Comparison of ENCODE assay signal across 39 mouse cellular contexts in the genomic region with DNA sequence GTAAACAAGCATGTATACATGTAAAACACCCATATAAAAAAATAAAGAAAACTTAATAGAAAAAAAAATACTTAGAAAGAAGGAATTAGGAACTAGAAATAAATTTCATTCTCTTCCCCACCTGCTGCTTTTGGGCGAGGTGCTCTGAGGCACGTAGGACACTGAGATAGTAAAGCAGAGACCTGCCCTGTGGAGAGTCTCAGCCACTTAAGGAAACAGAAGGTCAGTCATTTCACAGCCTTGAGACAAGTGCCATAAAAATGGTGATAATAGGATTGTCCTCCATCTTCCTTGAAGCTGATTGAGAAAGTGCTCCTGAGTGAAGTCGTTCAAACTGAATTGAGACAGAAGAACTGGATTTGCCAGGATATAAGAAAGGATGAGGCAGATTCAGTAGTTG. TPM values are rescaled to one million over a fixed set of nuclear protein-coding genes. Genes with fewer than 3 reads are reported as not detected.
"Had no signal": no experiment of that assay in that cellular context is flagged by ENCODE, and none has a peak within 500 bp of the region (broad histone marks: within the 10 kb centered on the region; RNA-seq: fewer than 3 reads in every experiment).

No protein-coding gene starts in this region.

- H3K4me1 ChIP-seq: embryonic facial prominence, embryonic 10.5 days; embryonic facial prominence, embryonic 12.5 days; embryonic facial prominence, embryonic 13.5 days; embryonic facial prominence, embryonic 15.5 days; forebrain, embryonic 10.5 days; forebrain, embryonic 12.5 days; forebrain, embryonic 13.5 days; forebrain, embryonic 15.5 days had no signal

- H3K4me3 ChIP-seq: embryonic facial prominence, embryonic 10.5 days; embryonic facial prominence, embryonic 12.5 days; embryonic facial prominence, embryonic 13.5 days; embryonic facial prominence, embryonic 15.5 days; erythroblast, embryonic 14.5 days; forebrain, embryonic 10.5 days; forebrain, embryonic 12.5 days; forebrain, embryonic 13.5 days; forebrain, embryonic 15.5 days; gastrocnemius, adult 2 months had no signal

- H3K27me3 ChIP-seq: embryonic facial prominence, embryonic 12.5 days; embryonic facial prominence, embryonic 13.5 days; embryonic facial prominence, embryonic 15.5 days; forebrain, embryonic 12.5 days; forebrain, embryonic 13.5 days; forebrain, embryonic 15.5 days had no signal

- ATAC-seq: forebrain, embryonic 13.5 days; forebrain, embryonic 14.5 days; forebrain, embryonic 15.5 days; forebrain, embryonic 16.5 days; forebrain, postnatal 0 days had no signal

- H3K9me3 ChIP-seq: embryonic facial prominence, embryonic 10.5 days; embryonic facial prominence, embryonic 12.5 days; embryonic facial prominence, embryonic 13.5 days; embryonic facial prominence, embryonic 15.5 days; forebrain, embryonic 10.5 days; forebrain, embryonic 12.5 days; forebrain, embryonic 13.5 days; forebrain, embryonic 15.5 days had no signal

- H3K27ac ChIP-seq: embryonic facial prominence, embryonic 10.5 days; embryonic facial prominence, embryonic 12.5 days; embryonic facial prominence, embryonic 13.5 days; embryonic facial prominence, embryonic 15.5 days; forebrain, embryonic 10.5 days; forebrain, embryonic 12.5 days; forebrain, embryonic 13.5 days; forebrain, embryonic 15.5 days; gastrocnemius, adult 2 months had no signal

- H3K4me2 ChIP-seq: embryonic facial prominence, embryonic 12.5 days; embryonic facial prominence, embryonic 13.5 days; embryonic facial prominence, embryonic 15.5 days; forebrain, embryonic 12.5 days; forebrain, embryonic 13.5 days; forebrain, embryonic 15.5 days had no signal

- H3K9ac ChIP-seq: embryonic facial prominence, embryonic 12.5 days; embryonic facial prominence, embryonic 13.5 days; embryonic facial prominence, embryonic 15.5 days; forebrain, embryonic 12.5 days; forebrain, embryonic 13.5 days; forebrain, embryonic 15.5 days; forebrain, postnatal 0 days had no signal

- DNase-seq: cerebellum, adult 18-20 months; cerebellum, adult 2 months; cerebellum, adult 8-10 months; cerebellum, adult 9-10 months; cerebellum, adult 9-11 months; cerebellum, postnatal 10 days; cerebellum, postnatal 14 days; cerebellum, postnatal 25 days; cerebellum, postnatal 36 days; embryo, embryonic 11 days; forebrain, postnatal 0 days; gastrocnemius, adult 2 months; gastrocnemius, postnatal 10 days; gastrocnemius, postnatal 14 days; gastrocnemius, postnatal 36 days; heart, adult 11 months; heart, adult 18-20 months had no signal

- H3K36me3 ChIP-seq: embryonic facial prominence, embryonic 10.5 days; embryonic facial prominence, embryonic 12.5 days; embryonic facial prominence, embryonic 13.5 days; embryonic facial prominence, embryonic 15.5 days; forebrain, embryonic 10.5 days; forebrain, embryonic 12.5 days; forebrain, embryonic 15.5 days had no signal

RNA-seq across cellular contexts. Expression of gene Gm5269, which starts 12.6 kb away (rescaled TPM):
- total RNA-seq: common myeloid progenitor, adult 5-6 weeks; forebrain, postnatal 0 days; gastrocnemius, adult 18-20 months; gastrocnemius, adult 2 months; gastrocnemius, adult 8-10 months; gastrocnemius, postnatal 10 days; gastrocnemius, postnatal 14 days; gastrocnemius, postnatal 36 days; gastrocnemius, postnatal 4 days; granulocyte monocyte progenitor cell, adult 5-6 weeks; heart, adult 18-20 months had no signal
- polyA plus RNA-seq: cerebellum, adult 2 months; cortical plate, adult 2 months; embryonic facial prominence, embryonic 10.5 days; embryonic facial prominence, embryonic 11.5 days; embryonic facial prominence, embryonic 12.5 days; embryonic facial prominence, embryonic 13.5 days; embryonic facial prominence, embryonic 14.5 days; embryonic facial prominence, embryonic 15.5 days; erythroblast, embryonic 14.5 days; forebrain, embryonic 10.5 days; forebrain, embryonic 11.5 days; forebrain, embryonic 12.5 days; forebrain, embryonic 13.5 days; forebrain, embryonic 14.5 days; forebrain, embryonic 15.5 days; forebrain, embryonic 16.5 days; forebrain, postnatal 0 days; frontal cortex, adult 2 months; gonadal fat pad, adult 2 months had no signal
